In the genomic region with DNA sequence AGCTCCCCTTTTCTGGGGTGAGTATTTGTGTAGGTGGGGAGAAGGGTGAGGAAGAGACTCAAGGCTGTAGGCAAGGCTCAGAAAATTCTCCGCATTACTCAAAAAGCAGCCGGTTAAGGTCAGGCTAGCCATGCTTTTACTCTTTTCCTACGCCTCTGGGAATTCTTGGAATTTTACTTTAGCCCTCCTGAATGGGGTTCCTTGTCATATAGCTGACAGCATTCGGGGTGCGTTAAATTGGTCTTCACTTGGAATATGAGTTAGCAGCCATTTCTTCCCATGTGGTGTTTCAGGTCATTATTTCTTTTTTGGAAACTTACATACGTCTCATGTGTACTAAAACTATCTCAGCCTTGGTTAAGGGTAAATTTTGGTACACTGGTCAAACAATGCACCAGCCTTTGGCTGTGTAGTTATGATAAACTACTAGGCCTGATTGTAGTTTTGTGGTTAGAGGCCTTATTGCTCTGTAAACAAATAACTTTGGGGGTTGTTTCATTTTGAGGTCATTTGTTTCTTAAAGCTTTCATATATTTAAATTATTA, we compare ENCODE assay signal across 8 mouse cellular contexts. TPM values are rescaled to one million over a fixed set of nuclear protein-coding genes. Genes with fewer than 3 reads are reported as not detected.
A peak's percentile ranks its signal among the peaks of the same experiment; 100 is the strongest.
DNase-seq lines count a peak whose midpoint lies in the region; ATAC-seq and TF ChIP-seq lines count a peak whose summit lies in the region.

No protein-coding gene starts in this region.

- intact Hi-C loops in heart, adult 2 months (cut with DNase I): loop anchor here (5.0 kb wide), 2 partner anchors 111 to 426 kb away; no protein-coding TSS in a partner anchor

- no peak for TF ChIP-seq POLR2A in heart, adult 2 months (IDR thresholded peaks at IDR 0.05; ENCODE audit: insufficient read depth, low read depth, low read length)

- peak overlapping the region; percentile 73 for H3K4me3 ChIP-seq in heart, adult 2 months
- H3K4me3 ChIP-seq in G1E (ENCODE audit: low read depth, low read length): peak overlapping the region; percentile 83
- H3K4me3 ChIP-seq in heart, embryonic 16.5 days (ENCODE audit: low read length): peak overlapping the region; percentile 93
- H3K4me3 ChIP-seq in midbrain, embryonic 10.5 days: peak overlapping the region; percentile 83

- no peak for ATAC-seq in G1E (ENCODE audit: extremely low read depth, insufficient number of reproducible peaks, low FRiP score, poor library complexity, severe bottlenecking)
- ATAC-seq in heart, embryonic 16.5 days (replicated peaks; ENCODE audit: extremely low read depth, insufficient read depth, low FRiP score): no peak

- TF ChIP-seq EP300 in heart, adult 2 months (IDR thresholded peaks at IDR 0.05; ENCODE audit: insufficient read depth, low read depth, low read length): no peak

- H3K36me3 ChIP-seq in heart, adult 2 months (ENCODE audit: control insufficient read depth, insufficient read depth, low read length): no peaks in the 10 kb centered on the region; the same call in 1 of the 2 replicates
- peaks cover 8% of the 10 kb centered on the region for H3K36me3 ChIP-seq in G1E (replicated peaks)
- H3K36me3 ChIP-seq in heart, embryonic 16.5 days (ENCODE audit: control insufficient read depth, insufficient read depth): no peaks in the 10 kb centered on the region
- H3K36me3 ChIP-seq in midbrain, embryonic 10.5 days: no peaks in the 10 kb centered on the region

- H3K27me3 ChIP-seq in heart, adult 2 months (ENCODE audit: control insufficient read depth, insufficient read depth, low read length): no peaks in the 10 kb centered on the region
- peaks cover 23% of the 10 kb centered on the region for H3K27me3 ChIP-seq in G1E (ENCODE audit: insufficient read depth, low read length)
- H3K27me3 ChIP-seq in heart, embryonic 16.5 days (ENCODE audit: control insufficient read depth, insufficient read depth, low read length): no peaks in the 10 kb centered on the region
- peaks cover 11% of the 10 kb centered on the region for H3K27me3 ChIP-seq in midbrain, embryonic 10.5 days (ENCODE audit: low read depth, poor library complexity, severe bottlenecking)

- no peaks in the 10 kb centered on the region for H3K9me3 ChIP-seq in G1E (replicated peaks)
- no peaks in the 10 kb centered on the region for H3K9me3 ChIP-seq in heart, embryonic 16.5 days (replicated peaks; ENCODE audit: control insufficient read depth, low read length)
- no peaks in the 10 kb centered on the region for H3K9me3 ChIP-seq in midbrain, embryonic 10.5 days (replicated peaks)

- H3K4me2 ChIP-seq in heart, embryonic 16.5 days (ENCODE audit: low read depth, low read length): peak overlapping the region; percentile 95

- no peak for DNase-seq in heart, adult 2 months
- DNase-seq in heart, adult 9 months (ENCODE audit: low spot score in 2 of 2): no peak
- no peak for DNase-seq in G1E (ENCODE audit: low spot score)
- DNase-seq in midbrain, embryonic 10.5 days (ENCODE audit: low spot score): no peak
- no peak for DNase-seq in frontal cortex, postnatal 25 days (ENCODE audit: low spot score in 2 of 2)
- no peak for DNase-seq in adrenal gland, postnatal 14 days
- no peak for DNase-seq in adrenal gland, postnatal 25 days

- H3K4me1 ChIP-seq in heart, adult 2 months (ENCODE audit: control insufficient read depth, insufficient read depth, low read length): no peaks in the 10 kb centered on the region; the same call in 1 of the 2 replicates
- peaks cover 33% of the 10 kb centered on the region for H3K4me1 ChIP-seq in G1E (ENCODE audit: insufficient read depth, low read depth, low read length)
- peaks cover 8% of the 10 kb centered on the region for H3K4me1 ChIP-seq in heart, embryonic 16.5 days (ENCODE audit: control insufficient read depth, insufficient read depth, low read length)
- peaks cover 32% of the 10 kb centered on the region for H3K4me1 ChIP-seq in midbrain, embryonic 10.5 days

- peak overlapping the region; percentile 70 for H3K27ac ChIP-seq in heart, adult 2 months
- H3K27ac ChIP-seq in heart, embryonic 16.5 days (ENCODE audit: low read length): peak overlapping the region; percentile 92
- peak overlapping the region; percentile 95 for H3K27ac ChIP-seq in midbrain, embryonic 10.5 days (replicated peaks)

- H3K9ac ChIP-seq in heart, adult 2 months (ENCODE audit: low read depth, low read length): peak overlapping the region; percentile 90
- H3K9ac ChIP-seq in heart, embryonic 16.5 days (ENCODE audit: low read length): peak overlapping the region; percentile 93

- TF ChIP-seq CTCF in heart, adult 2 months (IDR thresholded peaks at IDR 0.05): no peak
- no peak for TF ChIP-seq CTCF in G1E (IDR thresholded peaks at IDR 0.05; ENCODE audit: low read depth, low read length)

- no peaks in the 10 kb centered on the region for H3K79me2 ChIP-seq in heart, adult 2 months (replicated peaks; ENCODE audit: control insufficient read depth, insufficient read depth, low read length)

- 32% methylated on average over 6 of the region's 6 CpGs for WGBS in heart, adult 2 months
- 7% methylated on average over 6 of the region's 6 CpGs for WGBS in heart, embryonic 16.5 days
- 16% methylated on average over 6 of the region's 6 CpGs for WGBS in midbrain, embryonic 10.5 days

RNA-seq across cellular contexts. Expression of gene Mpp6, which starts 1.1 kb away (rescaled TPM):
- total RNA-seq in heart, adult 2 months (2021): 10 to 100 TPM; 61.7 to 67.6 TPM
- polyA plus RNA-seq in heart, adult 2 months (2012; rRNA removed): 13.2 and 28.3 TPM in 2 replicates
- 164 and 180 TPM in 2 replicates for total RNA-seq in G1E (2014; fragmentation: Nextera tagmentation)
- total RNA-seq in G1E (2017): 130 and 152 TPM in 2 replicates
- 18.3 and 19.6 TPM in 2 replicates for polyA plus RNA-seq in G1E (2012)
- 70.7 and 75.4 TPM in 2 replicates for polyA plus RNA-seq in heart, embryonic 16.5 days (2015; fragmentation: Nextera tagmentation; extraction: Ambion mirVana)
- polyA plus RNA-seq in midbrain, embryonic 10.5 days (2016; fragmentation: Nextera tagmentation; extraction: Ambion mirVana): 63.9 and 65.8 TPM in 2 replicates
- 50.4 and 51.1 TPM in 2 replicates for total RNA-seq in adrenal gland, postnatal 14 days (2021)
- total RNA-seq in adrenal gland, postnatal 25 days (2021): 26.1 and 29.9 TPM in 2 replicates
